Mouse (Mus musculus): ENCODE results near the gene Ago1. TPM values are rescaled to one million over a fixed set of nuclear protein-coding genes. Genes with fewer than 3 reads are reported as not detected.

Gene Ago1
- total and polyA plus RNA-seq, 3 experiments, result 5.4 to 312 (median 15.4) TPM

GRCm38 (mm10) chr4:126495453-126495852, 27.1 kb upstream of the Ago1 start:
- H3K9ac ChIP-seq (ENCODE audit: control insufficient read depth, low read depth, low read length, poor library complexity, severe bottlenecking), result no peak overlapping the region
- no peaks in the 10 kb centered on the region for H3K79me2 ChIP-seq (ENCODE audit: control insufficient read depth, insufficient read depth, low read length, poor library complexity)
- no peak overlapping the region for H3K4me3 ChIP-seq (ENCODE audit: control insufficient read depth in 1 of 2, insufficient read depth in 1 of 2, low read depth in 2 of 2, low read length in 2 of 2)
- peaks cover 0 to 10% of the 10 kb centered on the region in 2 experiments; a peak in 2 of 4 replicates for H3K36me3 ChIP-seq (ENCODE audit: control insufficient read depth in 1 of 2, insufficient read depth in 2 of 2, low read length in 2 of 2)
- no peak for DNase-seq (ENCODE audit: low read depth, low spot score)
- H3K9me3 ChIP-seq (replicated peaks; ENCODE audit: insufficient read depth, low read length), result no peaks in the 10 kb centered on the region
- H3K27ac ChIP-seq (ENCODE audit: control insufficient read depth, low read depth, low read length), result no peak overlapping the region
- no peak for TF ChIP-seq MYB (IDR thresholded peaks at IDR 0.05; ENCODE audit: low read depth, low read length)
- peaks cover 0 to 12% of the 10 kb centered on the region in 2 experiments; a peak in 2 of 4 replicates for H3K4me1 ChIP-seq (ENCODE audit: control insufficient read depth in 1 of 2, insufficient read depth in 2 of 2, low read length in 2 of 2)
- no peaks in the 10 kb centered on the region for H3K27me3 ChIP-seq (ENCODE audit: control insufficient read depth in 1 of 2, insufficient read depth in 2 of 2, low read length in 2 of 2)

- Histone ChIP-seq H3K27ac (ENCODE audit: control insufficient read depth, low read depth, low read length) (no peak overlapping the region), H3K79me2 (ENCODE audit: control insufficient read depth, insufficient read depth, low read length, poor library complexity) (no peaks in the 10 kb centered on the region), H3K9ac (ENCODE audit: control insufficient read depth, low read depth, low read length, poor library complexity, severe bottlenecking) (no peak overlapping the region), H3K27me3 (ENCODE audit: control insufficient read depth in 1 of 2, insufficient read depth in 2 of 2, low read length in 2 of 2) (no peaks in the 10 kb centered on the region), H3K4me3 (ENCODE audit: control insufficient read depth in 1 of 2, insufficient read depth in 1 of 2, low read depth in 2 of 2, low read length in 2 of 2) (no peak overlapping the region), H3K4me1 (ENCODE audit: control insufficient read depth in 1 of 2, insufficient read depth in 2 of 2, low read length in 2 of 2) (peaks cover 0 to 4% of the 10 kb centered on the region in 2 experiments; a peak in 1 of 4 replicates), H3K36me3 (ENCODE audit: control insufficient read depth in 1 of 2, insufficient read depth in 2 of 2, low read length in 2 of 2) (peaks cover 0 to 6% of the 10 kb centered on the region in 2 experiments; a peak in 2 of 4 replicates), H3K9me3 (replicated peaks; ENCODE audit: insufficient read depth, low read length) (no peaks in the 10 kb centered on the region)
- TF ChIP-seq POLR2AphosphoS2 (IDR thresholded peaks at IDR 0.05; ENCODE audit: low read length), result no peak
- TF ChIP-seq ETS1 (IDR thresholded peaks at IDR 0.05; ENCODE audit: low read depth, low read length), result no peak
- TF ChIP-seq E2F4 (IDR thresholded peaks at IDR 0.05; ENCODE audit: borderline replicate concordance, low read depth, low read length), result no peak
- TF ChIP-seq MEF2A (IDR thresholded peaks at IDR 0.05; ENCODE audit: extremely low read depth, insufficient replicate concordance, low read depth, low read length, poor library complexity, severe bottlenecking), result no peak
- TF ChIP-seq ELF1 (IDR thresholded peaks at IDR 0.05; ENCODE audit: low read depth, low read length), result no peak
- no peak for TF ChIP-seq JUND (IDR thresholded peaks at IDR 0.05; ENCODE audit: low read depth, low read length)
- TF ChIP-seq TCF12 (IDR thresholded peaks at IDR 0.05; ENCODE audit: low read depth, low read length), result no peak
- no peak for TF ChIP-seq GABPA (IDR thresholded peaks at IDR 0.05; ENCODE audit: low read depth, low read length)
- no peak for TF ChIP-seq NELFE (IDR thresholded peaks at IDR 0.05; ENCODE audit: low read depth, low read length)
- TF ChIP-seq MYC (IDR thresholded peaks at IDR 0.05; ENCODE audit: low read depth, low read length), result no peak
- no peak for TF ChIP-seq TAL1 (IDR thresholded peaks at IDR 0.05; ENCODE audit: low read length)
- no peak for TF ChIP-seq CTCF (IDR thresholded peaks at IDR 0.05 in 2 of 3, conservative IDR thresholded peaks at IDR 0.05 in 1 of 3; ENCODE audit: control insufficient read depth in 1 of 3, insufficient read depth in 1 of 3, low read depth in 2 of 3, low read length in 3 of 3, poor library complexity in 1 of 3, severe bottlenecking in 1 of 3)
- no peak for TF ChIP-seq GATA1 (IDR thresholded peaks at IDR 0.05; ENCODE audit: low read depth, low read length)
- no peak for TF ChIP-seq EP300 (IDR thresholded peaks at IDR 0.05; ENCODE audit: low read depth in 1 of 2, low read length in 2 of 2)
- no peak for TF ChIP-seq KAT2A (conservative IDR thresholded peaks at IDR 0.05; ENCODE audit: low read depth, low read length)
- TF ChIP-seq USF1 (IDR thresholded peaks at IDR 0.05; ENCODE audit: low read depth, low read length), result no peak
- no peak for TF ChIP-seq HCFC1 (IDR thresholded peaks at IDR 0.05; ENCODE audit: low read depth, low read length)
- no peak for DNase-seq (ENCODE audit: low read depth, low spot score)
Measured at GRCm38 (mm10) chr4:126493416-126493815, 25.0 kb upstream of the Ago1 start.
